Mouse (Mus musculus) CH12.LX (cell line): ENCODE measurements around the gene Uxs1. TPM values are rescaled to one million over a fixed set of nuclear protein-coding genes. Genes with fewer than 3 reads are reported as not detected.

Experiments used
- DNase-seq: peaks from one replicate; pipeline ENCODE4 v3.0.0-alpha.2; 2013; ENCODE audit errors: extremely low read depth
- H3K27ac ChIP-seq: 2 replicates; pipeline ENCODE4 v1.5.1; 2012; ENCODE audit warnings: low read depth, mild to moderate bottlenecking, control low read depth, moderate library complexity; ENCODE audit not compliant: insufficient read depth
- H3K27me3 ChIP-seq: replicated peaks from 2 replicates; pipeline ENCODE3; 2012; ENCODE audit warnings: inconsistent platforms
- H3K36me3 ChIP-seq, 2 experiments: replicated peaks in 1 of 2; 2 replicates each; pipeline versions ENCODE3 to v1.6.1; 2012; ENCODE audit warnings: inconsistent platforms in 1 of 2, low read length in 1 of 2, mild to moderate bottlenecking in 1 of 2, mixed read lengths in 1 of 2, moderate library complexity in 1 of 2; ENCODE audit not compliant: control insufficient read depth in 1 of 2, insufficient read depth in 1 of 2
- H3K4me1 ChIP-seq, 2 experiments: 2 replicates each; pipeline ENCODE4 v1.6.1; 2012; ENCODE audit warnings: inconsistent platforms in 1 of 2, moderate library complexity in 1 of 2; ENCODE audit not compliant: insufficient read depth in 2 of 2, control insufficient read depth in 1 of 2
- H3K4me2 ChIP-seq: 2 replicates; pipeline ENCODE4 v1.6.1; 2012; ENCODE audit warnings: low read depth, mild to moderate bottlenecking, control low read depth; ENCODE audit not compliant: poor library complexity, insufficient read depth, severe bottlenecking
- H3K4me3 ChIP-seq, 3 experiments: fragments of 150-350 bp in 1 of 3; sonication (generic) in 1 of 3; replicated peaks in 1 of 3; 2 replicates each; pipeline versions ENCODE3 to v1.5.1; 2011 to 2012; ENCODE audit warnings: low read depth in 2 of 3, low read length in 2 of 3, mild to moderate bottlenecking in 2 of 3, moderate library complexity in 2 of 3, control low read depth in 1 of 3, improper control_type of control experiment in 1 of 3, inconsistent platforms in 1 of 3, mixed read lengths in 1 of 3; ENCODE audit not compliant: poor library complexity in 1 of 3
- H3K79me2 ChIP-seq: replicated peaks from 2 replicates; pipeline ENCODE4 v1.6.1; 2012; ENCODE audit warnings: mild to moderate bottlenecking, moderate library complexity; ENCODE audit not compliant: control insufficient read depth, poor library complexity, insufficient read depth, severe bottlenecking; ENCODE audit errors: extremely low read depth
- H3K9ac ChIP-seq: 2 replicates; pipeline ENCODE4 v1.6.1; 2012; ENCODE audit warnings: low read depth, mild to moderate bottlenecking, control low read depth, moderate library complexity; ENCODE audit not compliant: insufficient read depth
- H3K9me3 ChIP-seq: replicated peaks from 2 replicates; pipeline ENCODE3; 2012; ENCODE audit warnings: low read length, inconsistent platforms, mixed read lengths
- BHLHE40 ChIP-seq: IDR thresholded peaks from 2 replicates; pipeline ENCODE4 v1.6.1; 2011; ENCODE audit warnings: mild to moderate bottlenecking, low read depth, low read length, improper control_type of control experiment
- CHD1 ChIP-seq: IDR thresholded peaks from 2 replicates; pipeline ENCODE4 v1.6.1; 2012; ENCODE audit warnings: low read depth, low read length, improper control_type of control experiment, inconsistent platforms
- CHD2 ChIP-seq: IDR thresholded peaks from 2 replicates; pipeline ENCODE4 v1.6.1; 2011; ENCODE audit warnings: low read length, improper control_type of control experiment
- CTCF ChIP-seq, 2 experiments: IDR thresholded peaks in 1 of 2; conservative IDR thresholded peaks in 1 of 2; 2 replicates each; pipeline ENCODE4 v1.5.1; 2011 to 2012; ENCODE audit warnings: low read depth in 2 of 2, low read length in 2 of 2, improper control_type of control experiment in 1 of 2, inconsistent platforms in 1 of 2, mild to moderate bottlenecking in 1 of 2, moderate library complexity in 1 of 2
- E2F4 ChIP-seq: IDR thresholded peaks from 2 replicates; pipeline ENCODE4 v1.6.1; 2011; ENCODE audit warnings: low read depth, low read length, improper control_type of control experiment; ENCODE audit not compliant: insufficient replicate concordance
- ELF1 ChIP-seq: IDR thresholded peaks from 2 replicates; pipeline ENCODE4 v1.6.1; 2014; ENCODE audit warnings: low read depth, mild to moderate bottlenecking, inconsistent platforms, low read length, improper control_type of control experiment
- EP300 ChIP-seq: IDR thresholded peaks from 2 replicates; pipeline ENCODE4 v1.6.1; 2011; ENCODE audit warnings: low read length, improper control_type of control experiment
- ETS1 ChIP-seq: conservative IDR thresholded peaks from 2 replicates; pipeline ENCODE4 v1.6.1; 2012; ENCODE audit warnings: low read depth, mild to moderate bottlenecking, inconsistent platforms, low read length, improper control_type of control experiment, moderate library complexity
- GABPA ChIP-seq: IDR thresholded peaks from 2 replicates; pipeline ENCODE4 v1.6.1; 2012; ENCODE audit warnings: low read depth, low read length, improper control_type of control experiment, inconsistent platforms; ENCODE audit not compliant: insufficient replicate concordance
- HCFC1 ChIP-seq: IDR thresholded peaks from 2 replicates; pipeline ENCODE4 v1.6.1; 2012; ENCODE audit warnings: low read depth, mild to moderate bottlenecking, inconsistent platforms, low read length, improper control_type of control experiment
- IRF4 ChIP-seq: IDR thresholded peaks from 2 replicates; pipeline ENCODE4 v1.6.1; 2014; ENCODE audit warnings: low read depth, mild to moderate bottlenecking, inconsistent platforms, low read length, improper control_type of control experiment
- JUN ChIP-seq: IDR thresholded peaks from 2 replicates; pipeline ENCODE4 v1.6.1; 2011; ENCODE audit warnings: low read depth, mild to moderate bottlenecking, low read length, improper control_type of control experiment, moderate library complexity; ENCODE audit not compliant: insufficient read depth
- JUND ChIP-seq: conservative IDR thresholded peaks from 2 replicates; pipeline ENCODE4 v1.6.1; 2011; ENCODE audit warnings: low read depth, low read length, improper control_type of control experiment
- KAT2A ChIP-seq: IDR thresholded peaks from 2 replicates; pipeline ENCODE4 v1.6.1; 2012; ENCODE audit warnings: low read length, improper control_type of control experiment, inconsistent platforms; ENCODE audit not compliant: insufficient replicate concordance
- MAFK ChIP-seq: IDR thresholded peaks from 2 replicates; pipeline ENCODE4 v1.6.1; 2011; ENCODE audit warnings: low read length, improper control_type of control experiment; ENCODE audit not compliant: insufficient replicate concordance
- MAX ChIP-seq: IDR thresholded peaks from 2 replicates; pipeline ENCODE4 v1.6.1; 2011; ENCODE audit warnings: low read length, improper control_type of control experiment
- MAZ ChIP-seq: IDR thresholded peaks from 2 replicates; pipeline ENCODE4 v1.6.1; 2012; ENCODE audit warnings: low read depth, mild to moderate bottlenecking, inconsistent platforms, low read length, improper control_type of control experiment, moderate library complexity
- MEF2A ChIP-seq: IDR thresholded peaks from 2 replicates; pipeline ENCODE4 v1.6.1; 2014; ENCODE audit warnings: low read depth, mild to moderate bottlenecking, inconsistent platforms, low read length, improper control_type of control experiment, borderline replicate concordance
- MXI1 ChIP-seq: IDR thresholded peaks from 2 replicates; pipeline ENCODE4 v1.6.1; 2011; ENCODE audit warnings: mild to moderate bottlenecking, low read depth, low read length, improper control_type of control experiment
- MYC ChIP-seq: IDR thresholded peaks from 2 replicates; pipeline ENCODE4 v1.6.1; 2011; ENCODE audit warnings: low read depth, mild to moderate bottlenecking, improper control_type of control experiment, low read length
- NELFE ChIP-seq: IDR thresholded peaks from 2 replicates; pipeline ENCODE4 v1.6.1; 2011; ENCODE audit warnings: low read depth, low read length, improper control_type of control experiment
- NRF1 ChIP-seq: IDR thresholded peaks from 2 replicates; pipeline ENCODE4 v1.6.1; 2014; ENCODE audit warnings: low read depth, mild to moderate bottlenecking, inconsistent platforms, low read length, improper control_type of control experiment, moderate library complexity
- PAX5 ChIP-seq: IDR thresholded peaks from 2 replicates; pipeline ENCODE4 v1.6.1; 2012; ENCODE audit warnings: low read length, inconsistent platforms, mixed read lengths
- POLR2A ChIP-seq: IDR thresholded peaks from 2 replicates; pipeline ENCODE4 v1.6.1; 2011; ENCODE audit warnings: low read depth, mild to moderate bottlenecking, improper control_type of control experiment, low read length
- POLR2AphosphoS2 ChIP-seq: IDR thresholded peaks from 2 replicates; pipeline ENCODE4 v1.6.1; 2011; ENCODE audit warnings: low read depth, low read length, improper control_type of control experiment
- RAD21 ChIP-seq: IDR thresholded peaks from 2 replicates; pipeline ENCODE4 v1.6.1; 2011; ENCODE audit warnings: low read depth, mild to moderate bottlenecking, low read length, improper control_type of control experiment, moderate library complexity
- RCOR1 ChIP-seq: conservative IDR thresholded peaks from 2 replicates; pipeline ENCODE4 v1.6.1; 2012; ENCODE audit warnings: low read depth, mild to moderate bottlenecking, inconsistent platforms, low read length, improper control_type of control experiment
- SIN3A ChIP-seq: IDR thresholded peaks from 2 replicates; pipeline ENCODE4 v1.6.1; 2012; ENCODE audit warnings: low read length, improper control_type of control experiment, inconsistent platforms
- SMC3 ChIP-seq: IDR thresholded peaks from 2 replicates; pipeline ENCODE4 v1.6.1; 2011; ENCODE audit warnings: low read depth, low read length, improper control_type of control experiment
- TBP ChIP-seq: conservative IDR thresholded peaks from 2 replicates; pipeline ENCODE4 v1.6.1; 2011; ENCODE audit warnings: low read depth, low read length, improper control_type of control experiment
- TCF12 ChIP-seq: IDR thresholded peaks from 2 replicates; pipeline ENCODE4 v1.6.1; 2014; ENCODE audit warnings: low read depth, mild to moderate bottlenecking, inconsistent platforms, low read length, improper control_type of control experiment
- UBTF ChIP-seq: IDR thresholded peaks from 2 replicates; pipeline ENCODE4 v1.6.1; 2012; ENCODE audit warnings: low read depth, mild to moderate bottlenecking, inconsistent platforms, low read length, improper control_type of control experiment, moderate library complexity
- USF1 ChIP-seq: IDR thresholded peaks from 2 replicates; pipeline ENCODE4 v1.6.1; 2014; ENCODE audit warnings: low read depth, mild to moderate bottlenecking, inconsistent platforms, low read length, improper control_type of control experiment
- USF2 ChIP-seq: conservative IDR thresholded peaks from 2 replicates; pipeline ENCODE4 v1.6.1; 2011; ENCODE audit warnings: low read depth, low read length, improper control_type of control experiment
- ZC3H11A ChIP-seq: IDR thresholded peaks from 2 replicates; pipeline ENCODE4 v1.6.1; 2012; ENCODE audit warnings: low read depth, mild to moderate bottlenecking, inconsistent platforms, low read length, improper control_type of control experiment
- ZKSCAN1 ChIP-seq: IDR thresholded peaks from 2 replicates; pipeline ENCODE4 v1.6.1; 2012; ENCODE audit warnings: low read depth, inconsistent platforms, low read length, improper control_type of control experiment, borderline replicate concordance
- ZMIZ1 ChIP-seq: IDR thresholded peaks from 2 replicates; pipeline ENCODE4 v1.6.1; 2012; ENCODE audit warnings: low read depth, mild to moderate bottlenecking, inconsistent platforms, low read length, improper control_type of control experiment
- ZNF384 ChIP-seq: IDR thresholded peaks from 2 replicates; pipeline ENCODE4 v1.6.1; 2012; ENCODE audit warnings: low read depth, low read length, improper control_type of control experiment, inconsistent platforms
- dilution Hi-C: fragments of 300-500 bp; cut with MboI; formaldehyde crosslinking; loops from 2 replicates; pipeline ENCODE4 v1.14.3; 2020; ENCODE audit warnings: low sequenced_read_pairs; ENCODE audit not compliant: extremely low pct_unique_long_range_greater_than_20kb, extremely low pct_ligation_motif_present
- in situ Hi-C: fragments of 300-500 bp; cut with MboI; formaldehyde crosslinking; loops from 3 replicates; pipeline ENCODE4 v1.14.3; 2019; ENCODE audit warnings: low sequenced_read_pairs, low pct_ligation_motif_present, low pct_unique_long_range_greater_than_20kb, mixed read lengths
- polyA plus RNA-seq: library from polyadenylated mRNA; unstranded; fragments of >175 nt; gene quantifications from 2 replicates; pipeline ENCODE4 v1.2.1, GENCODE M21; 2012; ENCODE audit warnings: low read depth; ENCODE audit not compliant: insufficient read length
- total RNA-seq, 2 experiments: library from RNA; depleted of rRNA; stranded (reverse); fragments of 300-350 nt in 1 of 2; fragments of >200 nt in 1 of 2; gene quantifications; 2 replicates each; pipeline ENCODE4 v1.2.3; 2012 to 2014

The Uxs1 gene
- total RNA-seq (2012; rRNA removed) (18.4 and 21.4 TPM in 2 replicates), total RNA-seq (2014; rRNA removed) (33.3 and 34.0 TPM in 2 replicates), polyA plus RNA-seq (29.6 and 31.3 TPM in 2 replicates)

- Histone ChIP-seq H3K4me1 (peaks cover 0 to 37% of the 10 kb centered on the region in 2 experiments; a peak in 2 of 4 replicates), H3K9me3 (no peaks in the 10 kb centered on the region), H3K9ac (peak within 1 kb of the TSS; percentile 91), H3K36me3 (peaks cover 0 to 16% of the 10 kb centered on the region in 2 experiments), H3K79me2 (peaks cover 2% of the 10 kb centered on the region; the same call in 1 of the 2 replicates), H3K4me3 (peak within 1 kb of the TSS; percentile 69 to 99 (median 98)), H3K27me3 (no peaks in the 10 kb centered on the region), H3K4me2 (peak within 1 kb of the TSS; percentile 57), H3K27ac (peak within 1 kb of the TSS; percentile 33)
- TF ChIP-seq POLR2A, result peak; percentile 95
- 0 out of 2 replicates have a peak, but pooled peaks have one; percentile 16 for TF ChIP-seq CHD2
- TF ChIP-seq UBTF, result no peak
- no peak for TF ChIP-seq ETS1
- no peak for TF ChIP-seq CTCF (conservative IDR thresholded peaks at IDR 0.05 in 1 of 2, IDR thresholded peaks at IDR 0.05 in 1 of 2; ENCODE audit: low read depth in 2 of 2, low read length in 2 of 2)
- TF ChIP-seq BHLHE40, result no peak
- no peak for TF ChIP-seq JUND
- TF ChIP-seq SIN3A, result no peak; the same call in none of the 2 replicates
- 0 out of 2 replicates have a peak, but pooled peaks have one; percentile 40 for TF ChIP-seq KAT2A
- TF ChIP-seq HCFC1, result peak; percentile 64
- no peak for TF ChIP-seq EP300
- no peak for TF ChIP-seq USF1
- no peak for TF ChIP-seq CHD1
- peak; percentile 67; the same call in 1 of the 2 replicates for TF ChIP-seq ZMIZ1
- no peak for TF ChIP-seq TBP
- no peak for TF ChIP-seq PAX5
- TF ChIP-seq IRF4, result peak; percentile 33; the same call in 1 of the 2 replicates
- 0 out of 2 replicates have a peak, but pooled peaks have one; percentile 43 for TF ChIP-seq E2F4
- no peak for TF ChIP-seq ZC3H11A
- TF ChIP-seq RCOR1, result no peak
- peak; percentile 83 for TF ChIP-seq NELFE
- TF ChIP-seq RAD21, result no peak
- no peak for TF ChIP-seq ZKSCAN1
- TF ChIP-seq SMC3, result no peak
- TF ChIP-seq MXI1, result peak; percentile 28; the same call in 1 of the 2 replicates
- peak; percentile 85 for TF ChIP-seq MAX
- peak; percentile 77; the same call in 1 of the 2 replicates for TF ChIP-seq MAZ
- 0 out of 2 replicates have a peak, but pooled peaks have one; percentile 50 for TF ChIP-seq POLR2AphosphoS2
- TF ChIP-seq ZNF384, result no peak
- no peak for TF ChIP-seq MAFK
- peak; percentile 81; the same call in 1 of the 2 replicates for TF ChIP-seq ELF1
- TF ChIP-seq GABPA, result no peak
- TF ChIP-seq MEF2A, result peak; percentile 29; the same call in 1 of the 2 replicates
- TF ChIP-seq NRF1, result peak; percentile 95
- peak; percentile 90 for TF ChIP-seq TCF12
- TF ChIP-seq MYC, result 0 out of 2 replicates have a peak, but pooled peaks have one; percentile 24
- no peak for TF ChIP-seq USF2
- no peak for TF ChIP-seq JUN
- dilution Hi-C loops (no loop called here), in situ Hi-C loops (no loop called here)
- peak; percentile 98 for DNase-seq
These were observed at the start of gene Uxs1 for GRCm38 (mm10) chr1:43827763-43828194. Uxs1 (minus strand) TSS chr1:43827800.
